Mouse (Mus musculus) liver, embryonic 16.5 days (tissue): Measurements from ENCODE around the gene Abcf1. TPM values are rescaled to one million over a fixed set of nuclear protein-coding genes. Genes with fewer than 3 reads are reported as not detected.

ENCODE experiments used
- ATAC-seq: fragments of 200-750 bp; cut with Nextera tagmentation; 2 replicates; pipeline ENCODE4 v1.8.0; 2017; ENCODE audit warnings: low read depth, mild to moderate bottlenecking, moderate number of reproducible peaks, moderate library complexity
- H3K27ac ChIP-seq: fragments of 300-500 bp; sonication (generic); 2 replicates; pipeline ENCODE4 v1.5.1; 2014; ENCODE audit warnings: mild to moderate bottlenecking, low read length
- H3K27me3 ChIP-seq: fragments of 300-500 bp; sonication (generic); 2 replicates; pipeline ENCODE4 v1.6.1; 2014; ENCODE audit warnings: low read depth, low read length, mixed read lengths; ENCODE audit not compliant: control insufficient read depth, insufficient read depth
- H3K36me3 ChIP-seq: fragments of 300-500 bp; sonication (generic); 2 replicates; pipeline ENCODE4 v1.6.1; 2014; ENCODE audit warnings: mild to moderate bottlenecking; ENCODE audit not compliant: control insufficient read depth, insufficient read depth
- H3K4me1 ChIP-seq: fragments of 300-500 bp; sonication (generic); 2 replicates; pipeline ENCODE4 v1.6.1; 2014; ENCODE audit warnings: low read depth, low read length, mixed read lengths; ENCODE audit not compliant: control insufficient read depth
- H3K4me2 ChIP-seq: fragments of 300-500 bp; sonication (generic); 2 replicates; pipeline ENCODE4 v1.6.1; 2014; ENCODE audit warnings: low read depth, low read length, mixed read lengths
- H3K4me3 ChIP-seq: fragments of 300-500 bp; sonication (generic); 2 replicates; pipeline ENCODE4 v1.5.1; 2014; ENCODE audit warnings: low read depth, mild to moderate bottlenecking, low read length
- H3K9ac ChIP-seq: fragments of 300-500 bp; sonication (generic); 2 replicates; pipeline ENCODE4 v1.6.1; 2014; ENCODE audit warnings: low read depth, low read length
- H3K9me3 ChIP-seq: fragments of 300-500 bp; sonication (generic); replicated peaks from 2 replicates; pipeline ENCODE4 v1.6.1; 2016; ENCODE audit warnings: low read length; ENCODE audit not compliant: control insufficient read depth
- WGBS: fragments of 180-500 bp; shearing (Covaris S2); extraction: QIAGEN DNeasy Blood & Tissue Kit; methylation state at CpG from one replicate; pipeline ENCODE4 v1.1.7; 2014; ENCODE audit not compliant: insufficient replicate concordance; 5-methylcytosine and 5-hydroxymethylcytosine counted together
- microRNA counts: library from miRNA; unstranded; fragments of <30 nt; microRNA quantifications from one replicate; lab custom pipeline; 2016
- microRNA-seq: library from miRNA; unstranded; fragments of <30 nt; microRNA quantifications from one replicate; pipeline ENCODE4, GENCODE M21; 2016
- polyA plus RNA-seq: library from polyadenylated mRNA; unstranded; fragments of >200 nt; fragmentation: Nextera tagmentation; extraction: Ambion mirVana; gene quantifications from 2 replicates; pipeline ENCODE4 v1.2.1, GENCODE M21; 2015

The Abcf1 gene
- polyA plus RNA-seq, 1 experiment from 2014 or later = 42.4 TPM

DNA sequence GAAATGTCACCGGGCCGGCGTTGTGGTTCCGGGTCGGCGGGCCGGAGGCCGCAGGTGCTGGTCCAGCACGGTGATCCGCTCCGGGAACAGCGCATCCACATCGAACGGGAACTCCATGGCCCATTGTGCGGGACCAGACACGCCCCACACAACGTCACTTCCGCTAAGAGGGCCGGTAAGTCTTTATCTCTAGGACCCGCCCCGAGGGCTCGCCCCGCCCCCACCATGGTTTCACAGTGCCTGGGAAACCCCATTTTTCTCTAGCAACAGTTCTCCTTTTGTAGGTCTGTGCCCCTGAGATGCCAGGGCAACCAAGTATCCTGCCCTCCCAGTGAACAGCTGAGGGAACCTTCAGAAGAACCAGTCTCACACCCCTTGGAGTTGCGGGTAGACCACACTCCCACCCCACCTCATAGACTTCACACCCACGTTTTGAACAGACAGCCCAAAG lies 59.6 kb downstream of the Abcf1 start, which contains the start of gene Atat1:
Atat1 (minus strand) TSS at position 157 of the 451 bp plus-strand sequence.
- H3K4me1 ChIP-seq = peaks cover 24% of the 10 kb centered on the region

DNA sequence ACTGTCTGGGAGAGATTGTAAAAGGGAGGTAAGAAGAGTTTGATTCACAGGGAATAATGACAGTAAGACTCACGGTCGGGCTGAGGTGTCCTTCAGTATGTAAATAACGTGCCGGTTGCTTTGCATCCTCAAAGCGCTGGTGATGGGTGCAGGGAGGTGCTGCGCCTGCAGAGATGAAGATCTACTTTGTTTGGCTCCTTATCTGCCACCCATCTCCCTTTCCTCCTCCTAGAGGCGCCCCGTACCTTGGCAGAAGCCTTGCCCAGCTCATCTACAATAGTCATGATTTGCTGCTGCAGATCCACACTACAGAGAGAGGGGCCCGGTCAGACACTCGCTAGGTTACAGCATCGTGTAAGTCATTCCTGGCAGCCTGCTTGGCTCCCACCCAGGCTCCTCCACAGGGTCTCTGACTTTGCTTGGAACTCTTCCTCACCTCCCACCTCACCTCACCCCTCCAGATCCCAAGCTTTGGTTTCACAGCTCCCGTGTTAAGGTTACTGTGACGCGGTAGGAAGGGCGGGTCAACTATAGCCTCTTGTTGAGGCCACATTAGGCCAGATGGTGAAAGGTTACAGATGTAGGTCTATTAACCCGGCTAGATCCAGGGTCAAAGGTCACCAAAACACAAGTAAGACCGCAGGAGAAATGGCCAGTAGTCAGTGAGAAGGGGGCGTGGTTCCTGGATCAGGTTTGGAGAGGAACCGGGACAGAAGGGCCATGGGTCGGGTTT lies 60.2 kb downstream of the Abcf1 start:
- H3K4me2 ChIP-seq = peak overlapping the region; percentile 90
- peak overlapping the region; percentile 75 for H3K4me3 ChIP-seq
- peaks cover 16% of the 10 kb centered on the region for H3K36me3 ChIP-seq
- WGBS = 27% methylated on average over 20 of the region's 20 CpGs
- H3K4me1 ChIP-seq = peaks cover 19% of the 10 kb centered on the region
- H3K27ac ChIP-seq = peak overlapping the region; percentile 83; the same call in 1 of the 2 replicates
- H3K9me3 ChIP-seq = no peaks in the 10 kb centered on the region
- peak overlapping the region; percentile 66 for H3K9ac ChIP-seq
- H3K27me3 ChIP-seq = no peaks in the 10 kb centered on the region
- ATAC-seq = peak; percentile 56

More for the DNA sequence above, 59.6 kb downstream of the Abcf1 start, which contains the start of gene Atat1:
- Histone ChIP-seq H3K27me3 (no peaks in the 10 kb centered on the region), H3K27ac (peak within 1 kb of the TSS; percentile 83), H3K9ac (peak within 1 kb of the TSS; percentile 66), H3K36me3 (peaks cover 16% of the 10 kb centered on the region), H3K4me2 (peak within 1 kb of the TSS; percentile 90), H3K9me3 (no peaks in the 10 kb centered on the region), H3K4me3 (peak within 1 kb of the TSS; percentile 75)
- WGBS = 2% methylated on average over 25 of the region's 25 CpGs
- ATAC-seq = peak; percentile 89

DNA sequence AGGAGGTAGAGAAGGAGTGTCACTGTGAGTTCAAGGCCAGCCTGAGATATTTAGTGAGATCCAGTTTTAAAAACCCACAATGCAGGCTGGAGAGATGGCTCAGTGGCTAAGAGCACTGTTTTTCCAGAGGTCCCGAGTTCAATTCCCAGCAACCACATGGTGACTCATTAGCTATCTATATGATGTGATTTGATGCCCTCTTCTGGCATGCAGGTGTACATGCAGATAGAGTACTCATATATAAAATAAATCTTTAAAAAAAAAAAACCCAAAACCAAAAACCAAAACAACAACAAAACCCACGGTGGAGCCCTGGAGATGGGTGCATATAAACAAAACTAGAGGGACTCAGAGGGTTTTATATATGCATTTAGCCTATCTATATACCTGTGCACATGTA lies 62.0 kb downstream of the Abcf1 start:
- Histone ChIP-seq H3K27me3 (no peaks in the 10 kb centered on the region), H3K4me1 (peaks cover 16% of the 10 kb centered on the region)

More for the DNA sequence above, 62.0 kb downstream of the Abcf1 start:
- H3K36me3 ChIP-seq = peaks cover 7% of the 10 kb centered on the region
- H3K9me3 ChIP-seq = no peaks in the 10 kb centered on the region
- 41% methylated on average over 2 of the region's 2 CpGs for WGBS
- H3K4me3 ChIP-seq = no peak overlapping the region
- H3K27ac ChIP-seq = no peak overlapping the region
- no peak overlapping the region for H3K9ac ChIP-seq
- H3K4me2 ChIP-seq = no peak overlapping the region
- no peak for ATAC-seq

MicroRNAs encoded within 50 kb of the gene (microRNA counts, 519-probe panel; counts per million panel counts)
- microRNA mmu-miR-1894-3p (lab: Ali Mortazavi, UCI) = 60.7 counts per million
- microRNA mmu-miR-1894-5p (lab: Ali Mortazavi, UCI) = 2,160 counts per million, percentile 35 among the panel's probes with 10 or more counts
- microRNA mmu-miR-877 (lab: Ali Mortazavi, UCI) = 2,281 counts per million, percentile 45 among the panel's probes with 10 or more counts

Small RNA genes within 50 kb of the gene (microRNA-seq; reads per million reads assigned to microRNA genes)
- gene Mir1894 = not detected
- 57.6 reads per million, percentile 49 among the genes with 10 or more reads in this experiment for gene Mir877

Other genes with a start within 250 kb of the Abcf1 start
- gene Ier3, start 148.1 kb downstream of the Abcf1 start, polyA plus RNA-seq = 15.8 and 19.4 TPM in 2 replicates
- gene Flot1, start 146.5 kb downstream of the Abcf1 start, polyA plus RNA-seq = 32.7 and 33.6 TPM in 2 replicates
- 328 and 345 TPM in 2 replicates for gene Tubb5, start 131.5 kb downstream of the Abcf1 start, polyA plus RNA-seq
- 10.0 and 10.3 TPM in 2 replicates for gene Mdc1, start 128.2 kb downstream of the Abcf1 start, polyA plus RNA-seq
- gene Nrm, start 108.4 kb downstream of the Abcf1 start, polyA plus RNA-seq = 20.7 and 21.1 TPM in 2 replicates
- 10.5 and 14.2 TPM in 2 replicates for gene Ppp1r18, start 104.2 kb downstream of the Abcf1 start, polyA plus RNA-seq
- 29.1 and 29.8 TPM in 2 replicates for gene Dhx16, start 89.9 kb downstream of the Abcf1 start, polyA plus RNA-seq
- gene 2310061I04Rik, start 72.3 kb downstream of the Abcf1 start, polyA plus RNA-seq = 7.9 and 8.0 TPM in 2 replicates
- gene Atat1, start 59.7 kb downstream of the Abcf1 start, polyA plus RNA-seq = 7.4 and 7.7 TPM in 2 replicates
- gene Mrps18b, start 53.4 kb downstream of the Abcf1 start, polyA plus RNA-seq = 56.3 and 60.9 TPM in 2 replicates
- 22.2 and 24.7 TPM in 2 replicates for gene Ppp1r10, start 53.3 kb downstream of the Abcf1 start, polyA plus RNA-seq
- gene Gnl1, start 10.1 kb upstream of the Abcf1 start, polyA plus RNA-seq = 8.8 and 8.9 TPM in 2 replicates
- 5.5 and 5.9 TPM in 2 replicates for gene Prr3, start 10.5 kb upstream of the Abcf1 start, polyA plus RNA-seq
- gene H2-T24, start 50.8 kb upstream of the Abcf1 start, polyA plus RNA-seq = 6.6 and 7.9 TPM in 2 replicates
- 69.6 and 73.5 TPM in 2 replicates for gene H2-T23, start 63.1 kb upstream of the Abcf1 start, polyA plus RNA-seq
- gene H2-T22, start 73.0 kb upstream of the Abcf1 start, polyA plus RNA-seq = 11.3 and 13.4 TPM in 2 replicates
- not detected in 2 replicates for gene Gm6034, start 73.2 kb upstream of the Abcf1 start, polyA plus RNA-seq
- 0.20 TPM in 1 of 2 replicates, not detected in the other for gene Gm11127, start 88.6 kb upstream of the Abcf1 start, polyA plus RNA-seq
- gene Gm19684, start 151.9 kb upstream of the Abcf1 start, polyA plus RNA-seq = not detected in 2 replicates
- gene Gm7030, start 159.7 kb upstream of the Abcf1 start, polyA plus RNA-seq = not detected in 2 replicates
- gene Gm8909, start 198.8 kb upstream of the Abcf1 start, polyA plus RNA-seq = not detected in 2 replicates
- 0.19 TPM in 1 of 2 replicates, not detected in the other for gene H2-T3, start 220.5 kb upstream of the Abcf1 start, polyA plus RNA-seq